Mouse (Mus musculus) left cerebral cortex, postnatal 14 days (tissue): ENCODE results near the gene Amph. TPM values are rescaled to one million over a fixed set of nuclear protein-coding genes. Genes with fewer than 3 reads are reported as not detected.
"Not testable (repeated sequence)": the region's sequence is repeated elsewhere in the genome, so short reads cannot be mapped to it uniquely, and the experiment has no call there.

ENCODE experiments used
- DNase-seq, 2 experiments: peaks; one replicate each; pipeline ENCODE4 v3.0.0; 2021 to 2022; ENCODE audit warnings: low spot score in 2 of 2, mixed read lengths in 1 of 2
- intact Hi-C: fragments of 180-260 bp; cut with DNase I; formaldehyde crosslinking; loops from one replicate; pipeline ENCODE4 v1.15.1; 2025
- long read RNA-seq, 2 experiments: library from polyadenylated mRNA; stranded (forward); transcript quantifications; one replicate each; pipeline ENCODE4 v2.0.0; 2021
- total RNA-seq, 2 experiments: library from RNA; stranded (reverse); gene quantifications; 2 replicates each; pipeline ENCODE4 v1.2.3; 2021

Gene Amph
- total RNA-seq: 100 to 1,000 TPM; 230 to 243 TPM
- long read RNA-seq, experiment 1, transcript Amph-201 (21 exons, 3,367 nt): minor isoform, 58 of 223 reads
- long read RNA-seq, experiment 1, transcript Amph-204 (21 exons, 3,224 nt): major isoform, 88 of 223 reads
- long read RNA-seq, experiment 1, partial matches to known transcripts: 59 of 223 reads
- long read RNA-seq, experiment 1, other reads (novel, unspliced or antisense): 18 of 223 reads
- long read RNA-seq, experiment 2, transcript Amph-204 (21 exons, 3,224 nt): major isoform, 80 of 211 reads
- long read RNA-seq, experiment 2, transcript Amph-201 (21 exons, 3,367 nt): minor isoform, 45 of 211 reads
- long read RNA-seq, experiment 2, partial matches to known transcripts: 68 of 211 reads
- long read RNA-seq, experiment 2, other reads (novel, unspliced or antisense): 18 of 211 reads

GRCm38 (mm10) chr13:18948171-18949028, at the start of gene Amph:
Gene Amph, plus strand, starts transcription at chr13:18948205.
- DNase-seq: peak; percentile 91
- intact Hi-C loops: loop anchor here (10.0 kb wide), 1 partner anchor 156 kb away; no protein-coding TSS in a partner anchor

- DNase-seq: no peak
- intact Hi-C loops: no loop called here
Measured at GRCm38 (mm10) chr13:18903623-18904022, 44.4 kb upstream of the Amph start.

GRCm38 (mm10) chr13:18914774-18915173, 33.2 kb upstream of the Amph start:
- intact Hi-C loops: no loop called here
- peak in 1 of 2 experiments; percentile 45 for DNase-seq

DNA sequence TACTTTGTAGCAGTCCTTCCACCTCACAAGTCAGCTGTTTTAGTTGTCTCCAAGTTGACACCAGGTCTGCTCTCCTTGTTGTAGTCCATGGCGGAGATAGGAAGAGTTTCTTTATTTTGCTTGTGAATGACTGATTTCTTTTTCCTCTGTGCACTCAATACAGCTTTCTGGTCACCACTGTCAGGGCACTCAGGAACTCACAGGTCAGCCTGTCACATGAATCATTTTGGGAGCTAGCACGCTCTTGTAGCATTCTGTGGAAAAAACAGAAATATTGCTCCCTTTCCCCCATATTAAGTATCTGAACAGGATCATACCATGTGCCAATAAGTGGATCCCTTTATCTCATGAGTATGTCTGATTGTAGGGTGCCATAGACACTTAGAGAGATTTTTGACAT, 14.8 kb upstream of the Amph start:
- intact Hi-C loops: not testable (repeated sequence)

GRCm38 (mm10) chr13:18947686-18948085, 319 bp upstream of the Amph start:
- intact Hi-C loops: loop anchor here (10.0 kb wide), 1 partner anchor 157 kb away; no protein-coding TSS in a partner anchor
- peak in 1 of 2 experiments; percentile 12 for DNase-seq

More for the DNA sequence above, 14.8 kb upstream of the Amph start:
- not testable (repeated sequence) for DNase-seq

DNA sequence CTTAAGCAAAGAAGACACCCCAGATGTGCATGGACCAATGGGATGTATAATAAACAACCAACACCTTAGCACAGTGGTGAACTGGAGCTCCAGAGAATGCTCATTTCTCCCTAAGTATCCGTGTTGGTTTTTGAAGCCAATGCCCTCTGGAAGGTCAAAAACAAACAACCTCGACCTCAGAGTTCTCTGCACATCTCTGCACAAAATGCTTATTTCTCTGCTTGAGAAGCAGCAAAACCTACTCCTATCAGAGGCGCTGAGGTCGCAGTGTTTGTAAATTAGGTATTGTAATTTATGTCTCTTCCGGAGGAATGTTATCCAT, 985 bp downstream of the Amph start:
- intact Hi-C loops: loop anchor here (10.0 kb wide), 1 partner anchor 156 kb away; no protein-coding TSS in a partner anchor
- no peak for DNase-seq

DNA sequence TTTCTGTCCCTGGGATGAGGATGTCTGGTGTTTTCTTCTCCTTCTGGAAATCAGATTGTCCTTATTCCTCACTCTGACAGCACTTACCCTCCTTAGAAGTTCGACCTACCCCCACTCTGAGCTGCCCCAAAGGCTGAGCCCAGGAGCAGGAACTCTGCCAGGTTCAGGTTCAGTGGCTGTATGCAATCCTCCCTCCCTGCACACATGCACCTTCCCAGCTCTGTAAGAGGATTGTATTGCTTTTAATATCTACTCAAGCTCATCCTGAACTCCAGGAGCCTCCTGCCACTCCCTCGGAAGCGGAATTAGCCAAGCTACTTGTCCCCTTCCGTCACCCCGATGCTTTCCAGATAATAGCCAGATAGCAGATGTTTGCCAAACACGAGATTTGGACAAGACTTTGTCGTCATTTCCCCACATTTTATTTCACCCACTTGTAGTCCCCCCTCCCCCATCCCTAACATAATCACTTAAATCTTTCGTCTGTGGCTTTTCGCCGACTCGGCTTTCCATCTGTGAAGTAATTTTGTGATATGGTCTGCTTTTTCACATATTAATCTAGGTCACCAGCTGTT, 1.7 kb downstream of the Amph start:
- DNase-seq: peak in 1 of 2 experiments; percentile 13

GRCm38 (mm10) chr13:18953575-18953974, 5.6 kb downstream of the Amph start:
- intact Hi-C loops: no loop called here
- no peak for DNase-seq

More for the DNA sequence above, 1.7 kb downstream of the Amph start:
- intact Hi-C loops: loop anchor here (10.0 kb wide), 1 partner anchor 155 kb away; no protein-coding TSS in a partner anchor

DNA sequence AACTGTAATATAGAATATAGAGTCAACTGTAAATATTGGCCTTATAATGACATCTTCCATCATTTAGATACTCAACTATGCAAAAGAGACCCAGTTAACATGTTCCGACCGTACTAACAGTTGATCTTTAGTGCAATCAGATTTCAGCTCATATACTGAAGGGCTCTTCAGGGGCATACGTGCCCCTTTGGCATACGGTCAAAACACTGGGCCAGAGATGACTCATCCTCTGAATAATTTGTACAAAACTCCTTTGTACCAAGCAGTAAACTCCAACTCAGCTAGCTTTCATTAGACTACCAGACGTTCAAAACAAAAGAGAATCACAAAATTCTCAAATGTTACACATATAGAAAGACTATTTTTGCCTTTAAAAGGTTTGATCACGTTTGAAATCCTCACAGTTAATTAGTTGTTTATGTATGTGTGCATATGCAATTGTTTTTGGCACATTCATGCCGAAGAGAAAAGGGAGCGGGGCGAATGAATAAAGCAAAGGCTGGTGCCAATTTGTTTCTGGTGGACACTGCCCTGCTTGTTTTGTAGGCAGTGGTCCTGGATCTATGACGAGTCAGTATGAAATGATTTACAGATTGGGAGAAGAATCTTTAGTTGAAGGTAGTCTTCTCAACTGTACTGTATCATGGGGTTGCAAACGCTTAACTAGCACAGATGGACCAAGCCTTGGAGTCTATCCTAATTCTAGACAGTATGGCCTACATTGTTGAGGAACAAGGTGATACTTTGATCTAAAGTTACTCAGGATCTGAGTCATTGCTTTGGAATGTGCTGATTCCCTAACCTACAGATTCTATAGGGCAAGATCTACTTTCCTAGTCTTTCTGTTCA, 8.3 kb downstream of the Amph start:
- intact Hi-C loops: no loop called here
- DNase-seq: no peak

DNA sequence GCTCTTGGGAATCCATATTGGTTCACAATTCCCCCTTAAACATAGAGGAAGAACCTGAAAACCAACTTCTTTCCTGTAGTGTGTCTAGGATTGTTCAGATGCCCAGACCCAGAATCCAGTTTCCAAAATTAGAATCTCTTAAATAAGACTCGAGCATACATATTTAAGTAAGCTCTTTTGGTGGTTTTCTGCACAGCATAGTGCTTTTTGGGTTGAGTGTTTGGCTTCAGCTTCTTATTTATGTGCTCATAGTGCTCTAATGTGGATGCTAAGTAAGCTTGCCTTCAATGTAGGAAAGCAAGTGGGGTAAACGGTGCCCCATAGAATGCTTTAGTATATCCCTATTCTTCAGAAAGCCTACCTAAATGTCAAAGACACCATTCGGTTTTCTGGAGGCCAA, 9.0 kb downstream of the Amph start:
- intact Hi-C loops: no loop called here
- DNase-seq: peak in 1 of 2 experiments; percentile 26

DNA sequence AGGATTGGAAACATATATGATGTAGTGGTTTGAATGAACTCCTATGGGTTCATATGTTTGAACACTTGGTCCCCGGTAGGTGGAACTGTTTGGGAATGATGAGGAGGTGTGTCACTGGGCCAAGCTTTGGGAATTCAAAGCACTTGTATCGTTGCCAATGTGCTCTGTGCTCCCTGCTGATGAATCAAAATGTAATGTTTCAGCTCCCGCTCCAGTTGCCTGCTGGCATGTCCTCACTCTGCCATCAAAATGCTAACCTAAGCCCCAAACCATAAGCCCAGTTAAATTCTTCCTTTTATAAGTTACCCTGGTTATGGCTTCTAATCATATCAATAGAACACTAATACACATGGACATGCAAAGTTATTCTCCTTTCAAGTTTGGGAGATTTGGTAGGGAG, 24.6 kb downstream of the Amph start:
- intact Hi-C loops: no loop called here
- DNase-seq: no peak

- intact Hi-C loops: no loop called here
- DNase-seq: no peak
Measured at GRCm38 (mm10) chr13:18974351-18974750, 26.3 kb downstream of the Amph start.

GRCm38 (mm10) chr13:18987266-18987665, 39.3 kb downstream of the Amph start:
- intact Hi-C loops: no loop called here
- DNase-seq: no peak

DNA sequence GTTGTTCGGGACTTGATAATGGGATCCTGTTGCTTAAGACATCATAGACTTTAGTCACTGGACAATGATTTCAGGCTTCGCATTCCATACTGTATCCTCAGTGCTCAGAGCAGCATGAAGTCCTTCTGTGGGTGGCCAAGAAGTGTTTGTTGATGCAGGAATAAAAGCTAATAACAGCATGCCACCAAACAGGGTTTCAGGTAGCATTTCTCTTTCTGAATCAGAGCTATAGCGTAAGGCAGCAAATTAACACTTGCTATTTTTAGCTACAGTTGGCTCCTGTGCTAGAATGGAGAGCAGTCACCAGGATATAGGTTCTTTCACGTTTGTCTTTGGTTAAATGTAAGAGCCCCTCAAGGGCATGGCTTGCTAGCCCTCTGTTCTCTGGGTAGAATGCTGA, 40.3 kb downstream of the Amph start:
- DNase-seq: no peak
- intact Hi-C loops: no loop called here

DNA sequence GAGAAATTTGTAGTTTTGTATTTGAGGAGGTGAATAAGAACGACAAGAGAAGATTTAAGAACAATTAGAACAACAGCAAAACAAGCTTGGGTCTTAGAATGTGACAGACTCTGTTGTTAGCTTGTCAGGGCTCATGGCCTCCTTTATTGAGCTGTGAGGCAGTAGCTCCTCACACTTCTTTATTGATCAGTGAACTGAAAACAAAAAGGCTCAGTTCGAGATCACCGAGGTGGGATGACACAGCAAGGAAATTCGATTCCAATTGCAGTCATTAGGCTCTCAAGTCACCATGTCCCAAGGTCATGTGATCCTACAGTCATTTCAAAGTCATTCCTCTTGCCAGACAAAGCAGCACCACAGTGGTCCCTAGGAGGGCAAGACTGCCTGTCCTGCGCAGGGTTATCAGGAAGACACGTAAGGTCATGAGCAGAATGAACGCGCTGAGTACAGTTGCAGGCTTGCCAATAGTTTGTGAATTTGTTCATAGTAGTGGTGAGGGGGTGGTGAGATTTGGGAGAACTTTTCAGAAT, 41.2 kb downstream of the Amph start:
- intact Hi-C loops: no loop called here
- no peak for DNase-seq

- intact Hi-C loops: no loop called here
- DNase-seq: peak; percentile 49 to 79
Measured at GRCm38 (mm10) chr13:19002502-19002901, 54.5 kb downstream of the Amph start.

GRCm38 (mm10) chr13:19004406-19004805, 56.4 kb downstream of the Amph start:
- intact Hi-C loops: no loop called here
- DNase-seq: no peak

- DNase-seq: no peak
- intact Hi-C loops: no loop called here
Measured at GRCm38 (mm10) chr13:19008440-19008839, 60.4 kb downstream of the Amph start.
